Mouse (Mus musculus): ENCODE measurements around the gene Rptor. TPM values are rescaled to one million over a fixed set of nuclear protein-coding genes. Genes with fewer than 3 reads are reported as not detected.

The Rptor gene
- total and polyA plus RNA-seq, 2 experiments, result 11.2 to 18.4 TPM

DNA sequence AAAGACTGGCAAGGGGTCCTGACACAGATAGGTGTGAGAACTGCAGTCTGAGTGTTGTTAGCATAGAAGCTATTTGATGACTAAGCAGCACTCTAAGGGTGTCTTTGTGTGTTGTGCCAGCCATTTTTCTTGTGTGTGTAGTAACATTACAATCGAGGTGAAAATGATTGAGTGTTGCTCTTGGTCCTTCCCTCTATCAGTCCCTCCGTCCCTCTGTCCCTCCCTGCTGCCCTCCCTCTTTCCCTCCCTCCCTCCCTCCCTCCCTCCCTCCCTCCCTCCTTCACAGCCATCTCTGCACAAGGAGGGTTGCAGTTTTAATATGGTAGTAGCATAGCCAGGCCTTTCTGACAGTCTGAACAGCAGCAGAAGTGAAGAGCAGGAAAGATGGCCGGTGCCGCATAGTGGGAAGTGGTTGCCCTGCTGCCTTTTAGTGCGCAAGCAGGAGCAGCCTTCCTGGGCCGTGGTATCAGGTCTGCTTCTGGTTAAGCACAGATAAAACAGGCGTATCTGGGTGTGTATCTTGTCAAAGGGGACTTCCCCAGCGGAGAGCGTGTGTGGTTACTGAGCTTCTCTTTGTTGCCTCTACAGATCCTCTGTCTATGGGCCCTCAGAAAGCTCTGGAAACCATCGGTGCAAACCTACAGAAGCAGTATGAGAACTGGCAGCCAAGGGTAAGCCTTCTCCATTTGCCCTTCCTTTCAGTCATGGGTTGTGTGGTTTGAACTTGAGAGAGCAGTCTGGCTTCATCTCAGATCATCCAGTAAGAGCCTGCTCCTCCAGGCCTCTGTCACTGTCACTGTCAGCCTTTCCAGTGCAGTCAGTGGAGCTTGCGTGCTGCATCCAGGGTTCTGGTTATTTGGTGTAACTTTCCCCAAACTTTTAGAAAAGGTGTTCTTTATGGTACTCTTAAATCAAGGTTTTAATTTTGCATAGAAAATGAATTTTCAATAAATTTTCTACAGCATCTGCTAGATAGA, 68.3 kb downstream of the Rptor start:
- H3K4me1 ChIP-seq (ENCODE audit: control insufficient read depth, insufficient read depth, low read length), result no peaks in the 10 kb centered on the region; the same call in 1 of the 2 replicates
- TF ChIP-seq POLR2A (IDR thresholded peaks at IDR 0.05; ENCODE audit: extremely low read depth, insufficient read depth, low read length) (no peak), CTCF (IDR thresholded peaks at IDR 0.05; ENCODE audit: low read depth, low read length) (no peak)
- peaks cover 30% of the 10 kb centered on the region for H3K79me2 ChIP-seq (ENCODE audit: control insufficient read depth, insufficient read depth, low read length)
- no peaks in the 10 kb centered on the region for H3K27me3 ChIP-seq (ENCODE audit: control insufficient read depth, insufficient read depth, low read length)
- WGBS, result 76% methylated on average over 11 of the region's 11 CpGs
- no peak overlapping the region for H3K9ac ChIP-seq (ENCODE audit: low read depth, low read length)
- DNase-seq (ENCODE audit: extremely low read depth, low read depth, low spot score), result no peak
- H3K36me3 ChIP-seq (ENCODE audit: control insufficient read depth, insufficient read depth, low read length), result no peaks in the 10 kb centered on the region
- H3K27ac ChIP-seq (replicated peaks; ENCODE audit: insufficient read depth, low read depth, low read length), result no peak overlapping the region
- H3K4me3 ChIP-seq (ENCODE audit: insufficient read depth, low read depth, low read length), result no peak overlapping the region

DNA sequence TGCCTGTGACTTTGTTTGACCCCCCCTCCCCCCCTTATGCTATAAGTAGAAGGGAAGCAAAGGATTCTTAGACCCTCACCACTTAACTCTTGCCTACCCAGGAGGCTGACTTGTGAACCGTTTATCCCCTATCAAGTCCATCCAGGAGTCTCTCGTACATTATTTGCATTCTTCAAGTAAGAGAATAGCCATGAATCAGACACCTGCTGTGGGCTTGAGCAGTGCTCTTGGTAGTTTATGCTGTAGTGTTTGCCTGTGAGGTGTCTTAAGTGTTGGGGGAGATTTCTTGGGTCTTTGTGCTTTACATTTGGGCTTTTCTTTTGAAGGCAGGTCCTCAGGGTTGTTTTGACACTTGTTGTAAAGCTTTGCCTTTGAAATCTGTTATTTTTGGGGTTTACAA, 69.3 kb downstream of the Rptor start:
- peaks cover 6% of the 10 kb centered on the region for H3K4me1 ChIP-seq (ENCODE audit: control insufficient read depth, insufficient read depth, low read length)

DNA sequence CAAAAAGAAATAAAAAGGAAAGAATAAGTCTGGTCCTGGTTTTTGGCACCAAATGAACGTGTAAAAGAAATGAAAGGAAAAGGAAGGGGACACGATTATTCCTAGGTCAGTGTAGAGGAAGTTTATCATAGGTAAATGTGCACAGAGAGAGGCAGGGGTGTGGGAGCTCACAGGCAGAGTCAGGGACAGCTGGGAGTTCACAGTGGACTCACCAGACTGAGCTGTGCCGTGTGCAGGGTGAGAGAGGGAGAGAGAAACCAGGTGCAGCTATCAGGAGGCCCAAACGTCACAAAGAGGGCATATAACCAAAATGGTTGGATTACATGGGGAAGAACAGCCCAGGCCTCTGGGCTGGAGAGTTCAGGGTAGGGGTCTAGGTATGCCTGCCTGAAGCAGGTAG, 70.1 kb downstream of the Rptor start:
- Histone ChIP-seq H3K27me3 (ENCODE audit: control insufficient read depth, insufficient read depth, low read length) (no peaks in the 10 kb centered on the region), H3K4me1 (ENCODE audit: control insufficient read depth, insufficient read depth, low read length) (peaks cover 6% of the 10 kb centered on the region), H3K4me3 (ENCODE audit: insufficient read depth, low read depth, low read length) (no peak overlapping the region), H3K27ac (replicated peaks; ENCODE audit: insufficient read depth, low read depth, low read length) (no peak overlapping the region), H3K36me3 (ENCODE audit: control insufficient read depth, insufficient read depth, low read length) (no peaks in the 10 kb centered on the region), H3K9ac (ENCODE audit: low read depth, low read length) (no peak overlapping the region), H3K79me2 (ENCODE audit: control insufficient read depth, insufficient read depth, low read length) (peaks cover 37% of the 10 kb centered on the region)
- DNase-seq (ENCODE audit: extremely low read depth, low read depth, low spot score), result no peak
- TF ChIP-seq POLR2A (IDR thresholded peaks at IDR 0.05; ENCODE audit: extremely low read depth, insufficient read depth, low read length) (no peak), CTCF (IDR thresholded peaks at IDR 0.05; ENCODE audit: low read depth, low read length) (no peak)
- WGBS, result 57% methylated on average over 4 of the region's 4 CpGs

More for the DNA sequence above, 69.3 kb downstream of the Rptor start:
- H3K36me3 ChIP-seq (ENCODE audit: control insufficient read depth, insufficient read depth, low read length), result no peaks in the 10 kb centered on the region
- no peak overlapping the region for H3K27ac ChIP-seq (replicated peaks; ENCODE audit: insufficient read depth, low read depth, low read length)
- H3K79me2 ChIP-seq (ENCODE audit: control insufficient read depth, insufficient read depth, low read length), result peaks cover 34% of the 10 kb centered on the region
- no peak overlapping the region for H3K4me3 ChIP-seq (ENCODE audit: insufficient read depth, low read depth, low read length)
- H3K27me3 ChIP-seq (ENCODE audit: control insufficient read depth, insufficient read depth, low read length), result no peaks in the 10 kb centered on the region
- no peak for DNase-seq (ENCODE audit: extremely low read depth, low read depth, low spot score)
- no peak overlapping the region for H3K9ac ChIP-seq (ENCODE audit: low read depth, low read length)
- no peak for TF ChIP-seq POLR2A (IDR thresholded peaks at IDR 0.05; ENCODE audit: extremely low read depth, insufficient read depth, low read length)
- TF ChIP-seq CTCF (IDR thresholded peaks at IDR 0.05; ENCODE audit: low read depth, low read length), result no peak
- 92% methylated on average over 2 of the region's 2 CpGs for WGBS

DNA sequence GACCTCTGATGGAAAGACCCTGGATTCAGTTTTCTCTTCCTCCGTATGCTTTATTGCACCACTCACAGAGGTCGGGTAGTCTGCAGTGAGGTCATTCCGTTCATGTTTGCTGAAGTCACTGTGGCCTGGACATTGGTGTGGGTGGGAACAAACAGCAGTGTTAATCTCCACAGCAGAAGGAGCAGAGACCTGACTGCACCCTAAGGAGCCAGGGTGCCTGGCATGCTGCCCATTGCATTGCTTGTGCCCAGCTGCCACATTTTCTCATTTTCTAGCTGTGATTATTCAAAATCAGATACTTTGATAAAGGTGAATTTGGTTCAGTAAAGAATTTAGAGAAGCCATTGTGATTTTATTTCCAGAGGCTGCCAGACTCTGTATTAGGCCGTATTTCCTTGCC, 72.1 kb downstream of the Rptor start:
- Histone ChIP-seq H3K4me3 (ENCODE audit: insufficient read depth, low read depth, low read length) (no peak overlapping the region), H3K36me3 (ENCODE audit: control insufficient read depth, insufficient read depth, low read length) (no peaks in the 10 kb centered on the region), H3K27ac (replicated peaks; ENCODE audit: insufficient read depth, low read depth, low read length) (no peak overlapping the region), H3K79me2 (ENCODE audit: control insufficient read depth, insufficient read depth, low read length) (peaks cover 38% of the 10 kb centered on the region), H3K27me3 (ENCODE audit: control insufficient read depth, insufficient read depth, low read length) (no peaks in the 10 kb centered on the region), H3K9ac (ENCODE audit: low read depth, low read length) (no peak overlapping the region), H3K4me1 (ENCODE audit: control insufficient read depth, insufficient read depth, low read length) (peaks cover 6% of the 10 kb centered on the region)
- whole genome bisulfite sequencing, result 33% methylated on average over 4 of the region's 4 CpGs
- TF ChIP-seq POLR2A (IDR thresholded peaks at IDR 0.05; ENCODE audit: extremely low read depth, insufficient read depth, low read length) (no peak), CTCF (IDR thresholded peaks at IDR 0.05; ENCODE audit: low read depth, low read length) (no peak)
- DNase-seq (ENCODE audit: extremely low read depth, low read depth, low spot score), result peak; percentile 36

DNA sequence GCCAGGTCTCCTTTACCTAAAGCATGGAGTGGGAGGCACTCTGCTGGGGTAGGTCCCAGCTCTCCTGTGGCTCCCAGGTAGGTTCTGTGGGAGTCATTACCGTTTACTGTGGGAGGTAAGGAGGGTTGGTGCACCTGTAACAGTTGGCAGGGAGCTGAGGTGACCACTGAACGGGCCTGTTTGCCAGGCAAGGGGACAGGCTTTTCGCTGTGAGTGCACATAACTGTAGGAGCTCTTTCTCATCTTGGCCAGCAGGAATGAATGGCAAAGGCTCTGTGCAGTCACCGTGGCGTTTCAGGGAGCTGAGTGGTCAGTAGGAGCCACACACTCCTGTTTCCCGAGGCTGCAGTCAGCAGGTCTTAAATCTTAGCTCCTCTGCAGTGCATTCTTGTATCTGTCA, 72.8 kb downstream of the Rptor start:
- Histone ChIP-seq H3K27ac (replicated peaks; ENCODE audit: insufficient read depth, low read depth, low read length) (no peak overlapping the region), H3K4me1 (ENCODE audit: control insufficient read depth, insufficient read depth, low read length) (peaks cover 6% of the 10 kb centered on the region), H3K79me2 (ENCODE audit: control insufficient read depth, insufficient read depth, low read length) (peaks cover 36% of the 10 kb centered on the region), H3K27me3 (ENCODE audit: control insufficient read depth, insufficient read depth, low read length) (no peaks in the 10 kb centered on the region), H3K36me3 (ENCODE audit: control insufficient read depth, insufficient read depth, low read length) (no peaks in the 10 kb centered on the region), H3K9ac (ENCODE audit: low read depth, low read length) (no peak overlapping the region), H3K4me3 (ENCODE audit: insufficient read depth, low read depth, low read length) (no peak overlapping the region)
- 57% methylated on average over 6 of the region's 6 CpGs for WGBS
- TF ChIP-seq CTCF (IDR thresholded peaks at IDR 0.05; ENCODE audit: low read depth, low read length), result no peak
- DNase-seq (ENCODE audit: extremely low read depth, low read depth, low spot score), result no peak

All from liver, adult 2 months (tissue).